Mouse (Mus musculus): ENCODE results near the gene Ube2e2. TPM values are rescaled to one million over a fixed set of nuclear protein-coding genes. Genes with fewer than 3 reads are reported as not detected.

Gene Ube2e2
- polyA plus RNA-seq, 1 experiment from 2014 or later: 78.7 TPM

DNA sequence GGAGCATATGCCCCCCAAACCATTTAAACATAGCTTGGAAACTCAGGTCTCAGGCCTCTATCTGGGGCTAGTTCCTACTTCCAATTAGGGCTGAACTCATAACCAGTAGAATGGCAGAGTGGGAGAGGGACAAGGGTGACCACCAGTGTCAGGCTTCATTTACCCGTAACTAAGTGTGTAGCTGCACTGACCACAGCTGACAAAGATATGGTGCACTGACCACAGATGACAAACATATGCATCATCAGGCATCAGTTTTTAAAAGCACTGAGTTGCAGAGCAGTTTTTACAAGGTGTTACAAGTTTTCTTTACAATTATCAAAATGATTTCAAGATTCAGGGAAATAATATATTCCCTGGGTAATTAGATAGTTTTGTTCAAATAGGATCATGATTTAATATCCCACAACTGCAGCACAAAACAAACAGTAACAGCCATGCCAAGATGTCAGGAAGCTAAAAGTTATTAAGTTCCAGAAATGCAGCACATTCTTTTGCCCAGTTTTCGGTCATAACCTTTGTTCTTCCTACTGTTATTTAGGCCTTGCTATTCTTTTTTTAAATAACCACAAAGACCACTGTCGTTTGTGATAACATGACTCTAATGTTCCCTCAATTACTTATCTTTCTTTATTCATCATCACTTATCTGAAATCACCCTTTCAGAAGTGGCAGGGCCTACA, 114.9 kb downstream of the Ube2e2 start:
- H3K4me3 ChIP-seq: no peak overlapping the region
- H3K9ac ChIP-seq: no peak overlapping the region
- H3K4me2 ChIP-seq: no peak overlapping the region
- no peak overlapping the region for H3K27ac ChIP-seq
- WGBS: 52% methylated on average over 3 of the region's 3 CpGs
- ATAC-seq (ENCODE audit: borderline replicate concordance, extremely low read depth, low FRiP score, low TSS enrichment): no peak
- no peaks in the 10 kb centered on the region for H3K36me3 ChIP-seq
- no peaks in the 10 kb centered on the region for H3K9me3 ChIP-seq
- no peaks in the 10 kb centered on the region for H3K4me1 ChIP-seq
- H3K27me3 ChIP-seq: no peaks in the 10 kb centered on the region

- Histone ChIP-seq H3K36me3 (no peaks in the 10 kb centered on the region), H3K4me2 (no peak overlapping the region), H3K27me3 (no peaks in the 10 kb centered on the region), H3K9ac (no peak overlapping the region), H3K4me1 (no peaks in the 10 kb centered on the region), H3K4me3 (no peak overlapping the region), H3K27ac (no peak overlapping the region), H3K9me3 (no peaks in the 10 kb centered on the region)
- WGBS: 85% methylated on average over 5 of the region's 5 CpGs
- ATAC-seq (ENCODE audit: borderline replicate concordance, extremely low read depth, low FRiP score, low TSS enrichment): no peak
Observed at GRCm38 (mm10) chr14:18778241-18778640, 115.8 kb downstream of the Ube2e2 start.

- no peak overlapping the region for H3K9ac ChIP-seq
- no peak for ATAC-seq (ENCODE audit: borderline replicate concordance, extremely low read depth, low FRiP score, low TSS enrichment)
- H3K4me2 ChIP-seq: no peak overlapping the region
- no peaks in the 10 kb centered on the region for H3K36me3 ChIP-seq
- no peaks in the 10 kb centered on the region for H3K4me1 ChIP-seq
- WGBS: 88% methylated on average over 2 of the region's 2 CpGs
- no peak overlapping the region for H3K27ac ChIP-seq
- no peak overlapping the region for H3K4me3 ChIP-seq
- no peaks in the 10 kb centered on the region for H3K27me3 ChIP-seq
- no peaks in the 10 kb centered on the region for H3K9me3 ChIP-seq
Observed at GRCm38 (mm10) chr14:18776132-18776531, 117.9 kb downstream of the Ube2e2 start.

- ATAC-seq (ENCODE audit: borderline replicate concordance, extremely low read depth, low FRiP score, low TSS enrichment): no peak
- WGBS: 53% methylated on average over 2 of the region's 2 CpGs
- no peaks in the 10 kb centered on the region for H3K4me1 ChIP-seq
- H3K9ac ChIP-seq: no peak overlapping the region
- H3K27me3 ChIP-seq: no peaks in the 10 kb centered on the region
- no peaks in the 10 kb centered on the region for H3K9me3 ChIP-seq
- no peaks in the 10 kb centered on the region for H3K36me3 ChIP-seq
- no peak overlapping the region for H3K27ac ChIP-seq
- H3K4me2 ChIP-seq: no peak overlapping the region
- no peak overlapping the region for H3K4me3 ChIP-seq
Observed at GRCm38 (mm10) chr14:18773724-18774123, 120.3 kb downstream of the Ube2e2 start.

DNA sequence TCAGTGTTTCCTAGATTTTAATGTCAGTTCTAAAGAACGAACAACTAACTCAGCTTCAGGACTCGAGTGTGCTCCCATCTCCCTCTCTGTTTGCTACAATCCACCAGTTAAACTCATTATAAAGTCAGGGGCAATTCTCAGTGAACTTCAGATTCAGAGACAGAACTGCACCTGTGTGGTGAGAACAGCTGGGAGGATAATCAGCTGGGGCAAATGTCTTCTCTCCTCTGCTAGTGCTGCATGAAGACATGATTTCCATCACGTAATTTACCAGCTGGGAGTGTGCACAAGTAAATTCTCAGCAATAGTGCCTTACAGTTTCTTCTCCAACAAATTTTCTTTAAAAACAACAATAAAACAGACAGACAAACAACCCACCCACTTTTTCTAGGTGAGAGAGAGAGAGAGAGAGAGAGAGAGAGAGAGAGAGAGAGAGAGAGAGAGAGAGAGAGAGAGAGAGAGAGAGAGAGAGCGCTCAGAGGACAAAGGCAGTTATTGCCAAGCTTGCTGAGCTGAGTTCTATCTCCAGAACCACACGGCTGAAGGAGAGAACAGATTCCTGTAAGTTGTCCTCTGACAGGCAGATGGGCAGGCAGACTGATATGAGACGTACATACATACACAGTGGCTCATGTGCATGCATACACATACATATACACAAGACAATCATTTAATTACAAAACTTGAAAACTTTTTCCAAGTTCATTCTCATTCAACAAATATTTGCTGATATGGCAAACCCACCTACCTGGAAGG, 134.3 kb downstream of the Ube2e2 start:
- H3K4me2 ChIP-seq: no peak overlapping the region
- whole genome bisulfite sequencing: 51% methylated on average over 6 of the region's 6 CpGs
- H3K27ac ChIP-seq: no peak overlapping the region
- no peak overlapping the region for H3K4me3 ChIP-seq
- no peaks in the 10 kb centered on the region for H3K27me3 ChIP-seq
- H3K36me3 ChIP-seq: no peaks in the 10 kb centered on the region
- no peaks in the 10 kb centered on the region for H3K9me3 ChIP-seq
- H3K9ac ChIP-seq: no peak overlapping the region
- ATAC-seq (ENCODE audit: borderline replicate concordance, extremely low read depth, low FRiP score, low TSS enrichment): no peak
- no peaks in the 10 kb centered on the region for H3K4me1 ChIP-seq

- ATAC-seq (ENCODE audit: borderline replicate concordance, extremely low read depth, low FRiP score, low TSS enrichment): no peak
- Histone ChIP-seq H3K27ac (no peak overlapping the region), H3K4me3 (no peak overlapping the region), H3K9me3 (no peaks in the 10 kb centered on the region), H3K4me1 (no peaks in the 10 kb centered on the region), H3K4me2 (no peak overlapping the region), H3K36me3 (no peaks in the 10 kb centered on the region), H3K27me3 (no peaks in the 10 kb centered on the region), H3K9ac (no peak overlapping the region)
- WGBS: 70% methylated on average over 2 of the region's 2 CpGs
Observed at GRCm38 (mm10) chr14:18758595-18759532, 135.2 kb downstream of the Ube2e2 start.

DNA sequence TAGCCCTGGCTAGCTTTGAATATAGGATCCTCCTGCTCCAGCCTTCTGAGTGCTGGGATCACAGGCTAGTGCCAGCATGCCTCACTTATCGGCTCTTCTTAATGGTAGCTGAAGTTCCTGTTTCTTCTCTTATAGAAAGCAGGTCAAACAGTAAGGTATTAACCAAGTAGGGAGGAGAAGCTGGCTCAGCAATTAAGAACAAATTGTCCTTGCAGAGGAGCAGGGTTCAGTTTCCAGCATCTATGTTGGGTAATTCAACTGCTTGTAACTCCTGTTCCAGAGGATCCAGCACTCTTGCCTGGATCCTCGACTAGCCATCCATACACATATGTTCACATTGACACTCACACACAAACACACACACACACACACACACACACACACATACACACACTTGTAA, 136.1 kb downstream of the Ube2e2 start:
- no peaks in the 10 kb centered on the region for H3K9me3 ChIP-seq
- H3K27me3 ChIP-seq: no peaks in the 10 kb centered on the region
- H3K4me3 ChIP-seq: no peak overlapping the region
- no peaks in the 10 kb centered on the region for H3K4me1 ChIP-seq
- no peak overlapping the region for H3K27ac ChIP-seq
- WGBS: 75% methylated on average over 2 of the region's 2 CpGs
- H3K36me3 ChIP-seq: no peaks in the 10 kb centered on the region
- H3K4me2 ChIP-seq: no peak overlapping the region
- ATAC-seq (ENCODE audit: borderline replicate concordance, extremely low read depth, low FRiP score, low TSS enrichment): no peak
- no peak overlapping the region for H3K9ac ChIP-seq

- 70% methylated on average over 1 of the region's 1 CpGs for WGBS
- no peak overlapping the region for H3K4me2 ChIP-seq
- H3K36me3 ChIP-seq: no peaks in the 10 kb centered on the region
- no peak overlapping the region for H3K27ac ChIP-seq
- H3K4me3 ChIP-seq: no peak overlapping the region
- no peak overlapping the region for H3K9ac ChIP-seq
- H3K4me1 ChIP-seq: no peaks in the 10 kb centered on the region
- no peaks in the 10 kb centered on the region for H3K9me3 ChIP-seq
- no peaks in the 10 kb centered on the region for H3K27me3 ChIP-seq
- ATAC-seq (ENCODE audit: borderline replicate concordance, extremely low read depth, low FRiP score, low TSS enrichment): no peak
Observed at GRCm38 (mm10) chr14:18755410-18755809, 138.7 kb downstream of the Ube2e2 start.

- H3K4me1 ChIP-seq: no peaks in the 10 kb centered on the region
- H3K4me2 ChIP-seq: no peak overlapping the region
- no peak overlapping the region for H3K27ac ChIP-seq
- no peaks in the 10 kb centered on the region for H3K9me3 ChIP-seq
- H3K9ac ChIP-seq: no peak overlapping the region
- no peak for ATAC-seq (ENCODE audit: borderline replicate concordance, extremely low read depth, low FRiP score, low TSS enrichment)
- H3K4me3 ChIP-seq: no peak overlapping the region
- no peaks in the 10 kb centered on the region for H3K27me3 ChIP-seq
- 89% methylated on average over 2 of the region's 2 CpGs for WGBS
- no peaks in the 10 kb centered on the region for H3K36me3 ChIP-seq
Observed at GRCm38 (mm10) chr14:18754595-18754994, 139.5 kb downstream of the Ube2e2 start.

DNA sequence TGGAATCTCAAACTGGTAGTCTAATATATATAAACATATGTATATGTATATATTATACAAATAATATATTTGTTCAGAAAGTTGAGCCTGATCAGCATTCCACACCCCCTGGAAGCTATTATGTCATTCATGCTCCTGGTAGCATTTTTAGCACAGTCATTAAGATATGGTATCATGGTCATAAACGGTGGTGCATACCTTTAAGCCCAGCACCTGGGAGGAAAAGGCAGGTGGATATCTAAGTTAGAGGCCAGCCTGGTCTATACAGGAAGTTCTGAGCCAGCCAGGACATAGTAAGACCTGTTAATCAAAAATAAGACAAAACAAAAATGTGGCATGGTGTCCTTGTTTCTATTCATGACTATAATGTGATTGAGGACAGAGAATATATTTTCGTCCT, 140.1 kb downstream of the Ube2e2 start:
- H3K9ac ChIP-seq: no peak overlapping the region
- no peaks in the 10 kb centered on the region; the same call in 1 of the 2 replicates for H3K9me3 ChIP-seq
- H3K4me3 ChIP-seq: no peak overlapping the region
- no peak overlapping the region for H3K4me2 ChIP-seq
- no peaks in the 10 kb centered on the region for H3K4me1 ChIP-seq
- H3K27me3 ChIP-seq: no peaks in the 10 kb centered on the region
- ATAC-seq (ENCODE audit: borderline replicate concordance, extremely low read depth, low FRiP score, low TSS enrichment): no peak
- no peak overlapping the region for H3K27ac ChIP-seq
- H3K36me3 ChIP-seq: no peaks in the 10 kb centered on the region
- WGBS: 76% methylated on average over 2 of the region's 2 CpGs

GRCm38 (mm10) chr14:18731154-18731553, 162.9 kb downstream of the Ube2e2 start:
- H3K9me3 ChIP-seq: no peaks in the 10 kb centered on the region
- no peak for ATAC-seq (ENCODE audit: borderline replicate concordance, extremely low read depth, low FRiP score, low TSS enrichment)
- H3K4me3 ChIP-seq: no peak overlapping the region
- H3K36me3 ChIP-seq: no peaks in the 10 kb centered on the region
- 44% methylated on average over 4 of the region's 4 CpGs for WGBS
- peaks cover 7% of the 10 kb centered on the region for H3K4me1 ChIP-seq
- H3K9ac ChIP-seq: no peak overlapping the region
- no peak overlapping the region for H3K27ac ChIP-seq
- H3K27me3 ChIP-seq: no peaks in the 10 kb centered on the region
- no peak overlapping the region for H3K4me2 ChIP-seq
